Mouse (Mus musculus) olfactory bulb, adult 2 months (tissue): ENCODE measurements around the gene Iqgap1. TPM values are rescaled to one million over a fixed set of nuclear protein-coding genes. Genes with fewer than 3 reads are reported as not detected.
"Not testable (repeated sequence)": the region's sequence is repeated elsewhere in the genome, so short reads cannot be mapped to it uniquely, and the experiment has no call there.

Experiments
- H3K27ac ChIP-seq: fragments of 200-500 bp; 2 replicates; pipeline ENCODE4 v1.5.1; 2012; ENCODE audit warnings: low read depth, low read length; ENCODE audit not compliant: insufficient read depth
- H3K4me1 ChIP-seq: fragments of 200-500 bp; 2 replicates; pipeline ENCODE4 v1.6.1; 2012; ENCODE audit warnings: low read length; ENCODE audit not compliant: control insufficient read depth, insufficient read depth
- H3K4me3 ChIP-seq: fragments of 200-500 bp; 2 replicates; pipeline ENCODE4 v1.5.1; 2012; ENCODE audit warnings: mild to moderate bottlenecking, low read depth, low read length, moderate library complexity; ENCODE audit not compliant: insufficient read depth
- CTCF ChIP-seq: fragments of 200-500 bp; IDR thresholded peaks from 2 replicates; pipeline ENCODE4 v1.5.1; 2012; ENCODE audit warnings: low read depth, mild to moderate bottlenecking, low read length, moderate library complexity; ENCODE audit not compliant: insufficient read depth
- POLR2A ChIP-seq: fragments of 200-500 bp; IDR thresholded peaks from 2 replicates; pipeline ENCODE4 v1.6.1; 2012; ENCODE audit warnings: mild to moderate bottlenecking, low read depth, low read length, moderate library complexity; ENCODE audit not compliant: insufficient read depth
- WGBS: fragments of 180-500 bp; shearing (Covaris S2); methylation state at CpG from one replicate; pipeline ENCODE4 v1.1.7; 2018; 5-methylcytosine and 5-hydroxymethylcytosine counted together
- polyA plus RNA-seq: library from polyadenylated mRNA; stranded (reverse); fragments of >200 nt; gene quantifications from 2 replicates; pipeline ENCODE4 v1.2.4, GENCODE M21; 2012; ENCODE audit warnings: low replicate concordance; ENCODE audit not compliant: missing spikeins, insufficient read depth, insufficient read length

Gene Iqgap1
- polyA plus RNA-seq, 1 experiment, result not detected

DNA sequence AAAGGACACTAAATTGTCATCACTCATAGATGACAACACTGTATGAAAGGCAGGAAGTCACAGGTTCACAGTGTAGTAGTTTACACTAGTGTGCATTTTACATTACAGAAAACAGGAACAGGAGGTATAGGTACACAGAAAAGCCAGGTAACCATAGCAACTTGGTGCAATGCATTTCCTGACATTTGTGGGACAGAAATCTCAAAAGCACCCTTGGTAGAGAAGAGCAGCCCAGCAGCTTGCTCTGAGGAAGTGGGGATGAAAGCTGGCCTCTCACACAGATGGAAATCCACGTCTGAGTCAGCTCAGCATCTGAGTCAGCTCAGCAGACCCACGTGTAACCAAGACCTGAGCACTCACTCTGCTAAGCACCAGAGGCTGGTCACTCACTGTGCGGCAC is 59.7 kb downstream of the Iqgap1 start:
- Histone ChIP-seq H3K27ac (no peak overlapping the region), H3K4me3 (no peak overlapping the region), H3K4me1 (peaks cover 18% of the 10 kb centered on the region)
- WGBS, result 45% methylated on average over 3 of the region's 3 CpGs
- TF ChIP-seq CTCF (no peak), POLR2A (no peak)

DNA sequence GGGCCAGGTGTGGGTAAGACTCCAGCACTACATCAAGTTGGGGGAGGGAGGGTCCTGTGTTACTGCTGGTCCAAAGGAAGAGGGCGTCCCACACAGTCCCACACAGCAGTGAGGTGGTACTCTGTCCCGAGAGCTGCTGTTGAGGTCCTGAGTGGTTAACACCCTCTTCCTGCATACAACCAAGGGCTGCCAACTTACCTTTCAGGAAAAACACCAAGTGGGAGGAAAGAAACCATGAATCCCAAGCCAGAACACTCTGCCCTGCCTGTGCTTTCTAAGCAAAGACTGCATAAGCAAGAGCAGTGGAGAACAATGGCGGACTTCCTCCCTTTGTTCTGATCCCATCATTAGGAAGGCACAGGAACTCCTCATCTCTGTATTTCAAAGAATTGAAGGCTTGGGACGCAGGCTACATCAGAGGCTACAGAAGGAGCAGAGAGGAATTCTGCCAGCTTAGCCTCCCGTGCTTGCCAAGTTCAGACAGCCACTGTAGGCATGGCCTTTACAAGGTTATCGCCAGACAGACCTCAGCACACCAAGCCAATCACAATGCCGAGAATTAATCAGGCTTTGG is 61.8 kb downstream of the Iqgap1 start:
- 56% methylated on average over 7 of the region's 7 CpGs for WGBS
- peaks cover 18% of the 10 kb centered on the region for H3K4me1 ChIP-seq
- no peak overlapping the region for H3K27ac ChIP-seq
- H3K4me3 ChIP-seq, result no peak overlapping the region
- TF ChIP-seq CTCF, result no peak
- TF ChIP-seq POLR2A, result no peak

DNA sequence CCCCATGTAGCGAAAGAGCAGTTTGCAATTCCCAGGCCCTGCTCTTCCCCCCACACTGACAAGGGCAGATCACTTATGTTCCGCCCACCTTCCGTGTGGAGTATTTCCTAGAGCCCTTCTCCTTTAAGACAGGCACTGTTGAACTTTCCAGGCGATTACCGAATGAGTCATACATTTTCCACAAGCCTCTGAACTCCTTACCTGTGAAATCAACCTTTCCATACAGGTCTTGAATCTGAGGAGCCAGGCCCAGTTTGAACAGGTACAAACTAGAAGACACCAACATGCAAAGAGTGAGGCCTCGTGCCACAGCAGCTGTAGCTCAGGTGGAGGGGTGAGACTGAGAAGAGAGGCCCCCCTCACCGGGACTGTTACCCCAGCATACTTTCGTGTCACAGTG is 63.5 kb downstream of the Iqgap1 start:
- TF ChIP-seq POLR2A (no peak), CTCF (no peak)
- Histone ChIP-seq H3K27ac (no peak overlapping the region), H3K4me3 (no peak overlapping the region), H3K4me1 (peaks cover 18% of the 10 kb centered on the region)
- 68% methylated on average over 8 of the region's 8 CpGs for WGBS

DNA sequence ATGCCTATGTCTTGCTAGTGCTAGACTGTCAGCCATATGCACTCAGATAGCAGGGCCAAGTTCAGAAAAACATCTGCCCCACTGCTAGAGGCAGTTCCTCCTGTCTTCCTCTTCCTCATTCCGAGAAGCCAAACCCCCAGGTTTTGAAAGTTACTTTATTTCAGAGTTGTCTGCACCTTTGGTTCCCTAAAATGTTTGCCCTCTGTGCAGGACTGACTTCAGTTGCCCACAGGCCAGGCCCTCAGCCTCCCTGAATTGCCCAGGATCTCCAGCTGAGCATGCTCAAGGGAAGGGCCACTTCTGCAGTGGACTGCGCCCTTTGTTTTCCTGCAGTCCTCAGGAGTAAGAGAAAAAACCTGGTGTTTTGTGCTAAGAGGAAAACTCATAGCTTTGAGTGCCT is 71.7 kb downstream of the Iqgap1 start:
- H3K4me3 ChIP-seq, result no peak overlapping the region
- no peaks in the 10 kb centered on the region for H3K4me1 ChIP-seq
- 87% methylated on average over 2 of the region's 2 CpGs for WGBS
- H3K27ac ChIP-seq, result no peak overlapping the region
- TF ChIP-seq CTCF, result no peak
- no peak for TF ChIP-seq POLR2A

DNA sequence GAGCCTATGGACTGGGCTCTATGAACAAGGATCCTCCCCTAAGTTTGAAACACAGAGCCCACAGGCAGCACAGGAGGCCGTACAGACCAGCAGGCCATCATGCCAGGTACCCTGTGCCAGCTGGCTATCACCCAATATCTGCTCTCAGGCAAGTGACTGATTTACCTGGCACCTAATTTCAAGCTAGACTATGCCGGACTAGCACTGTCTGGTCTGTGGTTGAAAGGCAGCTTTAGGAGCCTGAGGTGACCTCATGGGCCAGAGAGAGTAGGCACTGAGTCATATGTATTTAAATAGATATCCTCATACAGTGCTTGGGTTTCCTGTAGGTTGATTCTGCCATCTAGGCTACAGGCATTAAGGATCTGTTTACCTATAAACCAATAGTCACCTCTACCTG is 72.2 kb downstream of the Iqgap1 start:
- no peak overlapping the region for H3K27ac ChIP-seq
- no peak overlapping the region for H3K4me3 ChIP-seq
- TF ChIP-seq CTCF, result no peak
- TF ChIP-seq POLR2A, result no peak
- 59% methylated on average over 2 of the region's 2 CpGs for WGBS
- no peaks in the 10 kb centered on the region for H3K4me1 ChIP-seq

DNA sequence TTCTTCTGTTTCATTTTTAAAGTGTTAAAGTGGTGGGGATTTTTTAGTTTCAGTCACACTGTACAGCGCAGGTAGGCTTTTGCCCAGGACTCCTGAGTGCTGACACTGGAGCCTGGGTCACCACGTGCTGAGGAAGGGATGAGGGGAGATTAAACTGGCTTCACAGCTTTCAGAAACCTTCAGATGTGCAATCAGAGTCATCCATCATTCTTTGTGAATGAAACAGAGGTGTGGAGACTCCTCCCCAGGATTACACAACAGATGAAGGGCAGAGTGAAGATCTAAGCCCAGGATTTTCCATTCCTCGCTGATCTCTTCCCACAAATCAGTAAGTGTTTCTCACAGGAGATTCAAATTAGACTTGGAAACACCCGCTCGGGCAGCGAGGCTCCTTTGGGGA is 76.2 kb downstream of the Iqgap1 start:
- TF ChIP-seq POLR2A (no peak), CTCF (no peak)
- 82% methylated on average over 6 of the region's 6 CpGs for WGBS

DNA sequence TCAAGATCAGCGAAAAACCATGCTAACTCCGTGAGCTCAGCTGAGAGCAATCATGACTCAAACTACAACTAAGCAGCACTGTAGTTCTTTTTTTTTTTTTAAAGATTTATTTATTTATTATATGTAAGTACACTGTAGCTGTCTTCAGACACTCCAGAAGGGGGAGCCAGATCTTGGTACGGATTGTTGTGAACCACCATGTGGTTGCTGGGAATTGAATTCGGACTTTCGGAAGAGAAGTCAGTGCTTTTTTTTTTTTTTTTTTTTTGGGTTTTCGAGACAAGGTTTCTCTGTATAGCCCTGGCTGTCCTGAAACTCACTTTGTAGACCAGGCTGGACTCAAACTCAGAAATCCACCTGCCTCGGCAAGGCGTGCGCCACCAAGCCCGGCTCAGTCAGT is 76.7 kb downstream of the Iqgap1 start:
- not testable (repeated sequence) for H3K4me3 ChIP-seq, H3K4me1 ChIP-seq, H3K27ac ChIP-seq
- 90% methylated on average over 10 of the region's 10 CpGs for WGBS

More for the DNA sequence above, 76.2 kb downstream of the Iqgap1 start:
- Histone ChIP-seq H3K4me3 (no peak overlapping the region), H3K4me1 (peaks cover 5% of the 10 kb centered on the region; the same call in 1 of the 2 replicates), H3K27ac (no peak overlapping the region)

DNA sequence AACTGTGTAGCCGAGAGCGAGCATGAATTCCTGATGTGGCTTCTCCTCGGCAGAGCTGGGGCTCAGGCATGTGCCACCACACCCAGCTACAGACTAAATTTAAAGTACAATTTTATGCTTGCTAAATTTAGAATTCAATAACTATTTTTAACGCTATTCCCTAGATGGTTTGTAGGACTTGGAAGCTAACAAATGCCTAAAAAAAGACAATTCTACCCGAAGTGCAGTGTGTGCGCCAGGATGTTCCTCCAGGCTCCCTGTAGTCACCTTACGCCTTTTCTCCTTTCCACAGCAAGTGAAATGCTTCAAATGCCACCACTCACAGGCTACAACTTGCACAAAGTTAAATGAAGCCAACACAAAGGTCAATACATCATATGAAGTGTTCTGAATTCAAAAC is 78.4 kb downstream of the Iqgap1 start:
- no peak overlapping the region for H3K4me3 ChIP-seq
- WGBS, result 46% methylated on average over 7 of the region's 7 CpGs
- TF ChIP-seq CTCF, result no peak
- TF ChIP-seq POLR2A, result no peak
- H3K4me1 ChIP-seq, result peaks cover 5% of the 10 kb centered on the region; the same call in 1 of the 2 replicates
- H3K27ac ChIP-seq, result no peak overlapping the region

DNA sequence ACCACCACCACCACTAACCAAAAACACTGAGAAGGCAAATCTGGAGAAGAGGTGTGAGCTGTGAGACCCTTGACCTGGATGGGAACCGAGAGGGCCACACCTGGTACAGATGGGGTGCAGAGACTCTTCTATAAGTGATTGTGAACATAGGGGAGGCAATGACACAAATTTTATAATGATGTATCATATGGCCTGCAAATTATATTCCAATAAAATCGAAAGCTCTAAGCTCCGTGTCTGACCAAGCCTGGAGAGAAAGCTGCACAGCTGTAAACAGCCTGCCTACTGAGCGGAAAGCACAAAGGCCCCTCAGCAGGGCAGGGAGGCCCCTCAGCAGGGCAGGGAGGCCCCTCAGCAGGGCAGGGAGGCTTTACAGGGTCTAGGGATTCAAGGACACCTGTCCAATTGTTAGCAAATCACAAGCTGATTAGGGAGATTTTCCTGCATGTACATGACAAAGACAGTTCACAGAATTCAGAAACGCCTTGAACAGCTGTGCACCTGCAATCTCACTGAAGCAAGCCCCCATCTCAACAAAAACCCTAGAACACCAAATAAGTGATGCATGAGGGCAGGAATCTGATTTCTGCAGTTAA is 79.5 kb downstream of the Iqgap1 start:
- Histone ChIP-seq H3K4me3 (no peak overlapping the region), H3K4me1 (peaks cover 5% of the 10 kb centered on the region; the same call in 1 of the 2 replicates), H3K27ac (no peak overlapping the region)
- TF ChIP-seq CTCF, result no peak
- TF ChIP-seq POLR2A, result no peak
- 48% methylated on average over 5 of the region's 5 CpGs for WGBS

DNA sequence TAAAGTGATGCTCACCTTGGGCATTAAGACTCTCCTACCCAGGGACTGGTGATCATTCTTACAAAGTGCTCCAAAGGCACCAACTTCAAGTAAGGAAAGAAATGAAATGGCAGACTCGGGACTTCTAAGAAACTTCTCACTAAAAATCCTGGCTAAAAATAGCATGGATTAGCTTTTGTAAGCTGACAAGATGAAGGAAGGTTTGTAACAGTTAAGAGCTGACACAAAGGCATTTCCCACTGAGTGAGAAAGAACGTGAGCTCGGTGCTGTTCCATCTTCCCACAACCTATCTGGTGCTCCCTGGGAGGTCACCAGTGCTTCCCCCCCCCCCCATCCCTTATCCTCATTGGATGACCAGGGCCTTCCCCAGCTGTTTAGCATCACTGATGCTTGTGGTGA is 80.0 kb downstream of the Iqgap1 start:
- WGBS, result 30% methylated on average over 3 of the region's 3 CpGs
- peaks cover 5% of the 10 kb centered on the region; the same call in 1 of the 2 replicates for H3K4me1 ChIP-seq
- H3K4me3 ChIP-seq, result no peak overlapping the region
- TF ChIP-seq CTCF, result no peak
- no peak for TF ChIP-seq POLR2A
- no peak overlapping the region for H3K27ac ChIP-seq
